Mouse (Mus musculus) lung, postnatal 36 days (tissue): ENCODE results near the gene Olfr191.
"Not testable (repeated sequence)": the region's sequence is repeated elsewhere in the genome, so short reads cannot be mapped to it uniquely, and the experiment has no call there.

ENCODE experiments used
- DNase-seq: peaks from one replicate; pipeline ENCODE4 v3.0.0; 2022; ENCODE audit warnings: mixed read lengths

Gene Olfr191

GRCm38 (mm10) chr16:59089722-59090121, at the start of gene Olfr191:
Olfr191 (minus strand) TSS chr16:59089822.
- not testable (repeated sequence) for DNase-seq

- DNase-seq, result no peak
Observed at GRCm38 (mm10) chr16:59130740-59131139, 41.1 kb upstream of the Olfr191 start.

DNA sequence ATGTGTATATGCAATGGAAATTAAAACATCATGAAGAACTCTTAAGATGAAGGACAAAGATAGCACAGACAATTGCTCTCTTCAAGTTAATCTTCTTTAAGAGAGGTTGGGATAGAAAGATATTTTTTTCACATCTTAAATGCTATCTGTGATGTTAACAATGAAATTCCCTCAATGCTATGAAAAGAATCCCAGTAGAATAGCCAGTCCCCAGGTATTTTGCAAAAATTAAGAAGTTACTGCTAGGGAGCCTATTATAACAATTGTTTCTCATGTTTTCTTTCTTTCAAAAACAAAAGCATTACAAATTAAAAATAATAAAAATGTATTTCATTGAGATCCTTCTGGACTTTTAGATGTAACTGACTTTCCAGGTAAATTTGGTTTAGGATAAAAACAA, 31.3 kb upstream of the Olfr191 start, which contains the start of gene Olfr194:
Gene Olfr194, minus strand, starts transcription at position 101 of the 400 bp plus-strand sequence.
- no peak for DNase-seq

DNA sequence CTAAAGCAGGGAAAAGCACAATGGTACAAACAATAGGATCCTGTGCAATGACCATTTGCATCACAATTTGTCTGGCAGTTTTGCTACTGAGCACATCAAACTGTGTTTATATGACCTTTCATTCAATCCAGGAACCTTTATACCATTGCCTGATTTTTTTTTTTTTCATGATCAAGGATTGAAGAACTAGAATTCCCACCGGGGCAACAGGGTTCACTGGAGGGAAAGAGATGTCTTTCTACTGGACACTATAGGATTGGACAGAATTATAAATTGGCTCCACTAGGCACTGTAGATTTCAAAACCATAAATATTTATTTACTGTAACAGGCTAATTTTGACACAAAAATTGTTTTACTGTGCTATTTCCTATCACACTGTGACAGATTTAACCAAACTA, 22.2 kb upstream of the Olfr191 start, which contains the start of gene Olfr193:
Gene Olfr193, minus strand, starts transcription at position 101 of the 400 bp plus-strand sequence.
- DNase-seq, result no peak

GRCm38 (mm10) chr16:59108522-59108921, 18.9 kb upstream of the Olfr191 start:
- DNase-seq, result not testable (repeated sequence)

- no peak for DNase-seq
Observed at GRCm38 (mm10) chr16:59105312-59105711, 15.7 kb upstream of the Olfr191 start.

- DNase-seq, result not testable (repeated sequence)
Observed at GRCm38 (mm10) chr16:59081113-59081512, 8.5 kb downstream of the Olfr191 start.

DNA sequence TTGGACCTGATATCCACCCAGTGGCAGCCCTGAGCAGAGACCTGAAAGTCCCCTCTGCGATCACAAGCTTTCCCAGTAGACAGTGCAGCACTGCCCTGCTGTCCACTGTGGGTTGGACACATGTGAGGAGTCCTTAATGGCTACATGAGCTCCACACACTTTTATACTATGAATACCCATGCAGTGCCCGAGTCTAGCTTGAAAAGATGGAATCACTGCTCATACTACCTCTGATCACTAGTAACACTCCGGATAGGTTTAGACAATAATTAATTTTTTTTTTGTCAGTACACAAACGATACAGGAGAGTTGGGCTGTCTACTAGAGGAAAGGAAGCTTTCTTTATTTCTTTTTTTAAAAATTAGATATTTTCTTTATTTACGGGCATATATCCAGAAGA, 11.7 kb downstream of the Olfr191 start, which contains the start of gene Olfr190:
Gene Olfr190, minus strand, starts transcription at position 101 of the 400 bp plus-strand sequence.
- no peak for DNase-seq

DNA sequence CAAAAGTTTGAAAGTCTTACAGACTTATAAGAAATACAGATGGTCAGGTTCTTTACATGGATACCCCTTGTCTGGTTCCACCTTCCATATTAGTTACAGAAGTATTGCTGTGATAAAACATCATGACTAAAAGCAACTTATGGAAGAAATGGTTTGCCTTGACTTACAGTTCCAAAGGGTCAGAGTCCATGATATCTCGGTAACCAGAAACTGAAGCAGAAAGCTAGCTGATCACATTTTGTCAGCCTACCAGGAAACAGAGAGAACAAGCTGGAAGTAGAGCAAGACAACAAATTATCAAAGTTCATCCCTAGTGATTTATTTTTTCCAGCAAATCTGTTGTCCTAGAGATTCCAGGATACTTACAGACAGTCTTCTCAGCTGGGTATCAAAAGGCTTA, 16.1 kb downstream of the Olfr191 start:
- no peak for DNase-seq

DNA sequence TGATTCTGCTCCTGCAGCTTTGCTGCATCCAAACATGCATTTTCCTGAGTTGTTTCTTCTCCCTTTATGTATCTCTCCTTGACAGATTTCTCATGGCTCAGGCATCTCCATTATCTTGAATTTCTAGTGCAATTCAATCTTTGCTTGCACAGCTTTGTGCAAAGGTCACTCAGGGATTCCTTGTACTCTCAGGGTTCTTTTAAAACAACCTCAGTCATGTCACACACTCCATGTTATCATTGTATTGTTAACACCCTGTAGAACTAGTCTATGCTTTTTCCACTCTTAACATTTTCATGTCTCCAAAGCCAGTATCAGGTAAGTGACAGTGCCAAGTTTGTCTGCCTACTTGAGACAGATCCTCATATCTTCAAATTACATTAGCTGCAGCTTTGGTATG, 17.9 kb downstream of the Olfr191 start:
- DNase-seq, result no peak

DNA sequence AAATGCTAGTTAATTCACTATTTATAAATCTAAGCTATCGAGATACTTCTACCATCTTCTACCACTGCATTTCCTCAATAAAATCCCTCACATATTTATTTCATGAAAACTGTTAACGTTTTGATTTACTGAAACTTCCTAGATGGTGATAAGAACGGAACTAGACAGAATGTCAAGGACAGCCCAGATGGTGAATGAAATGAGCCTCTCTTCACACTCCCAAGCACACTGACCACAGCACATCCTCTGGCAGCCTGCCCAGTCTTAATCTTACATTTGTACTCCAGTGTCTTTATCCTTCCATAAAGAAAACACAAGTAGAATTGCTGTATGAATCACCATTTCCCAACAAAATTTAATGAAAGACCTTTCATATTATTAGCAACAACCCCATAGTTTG, 27.2 kb downstream of the Olfr191 start:
- not testable (repeated sequence) for DNase-seq

DNA sequence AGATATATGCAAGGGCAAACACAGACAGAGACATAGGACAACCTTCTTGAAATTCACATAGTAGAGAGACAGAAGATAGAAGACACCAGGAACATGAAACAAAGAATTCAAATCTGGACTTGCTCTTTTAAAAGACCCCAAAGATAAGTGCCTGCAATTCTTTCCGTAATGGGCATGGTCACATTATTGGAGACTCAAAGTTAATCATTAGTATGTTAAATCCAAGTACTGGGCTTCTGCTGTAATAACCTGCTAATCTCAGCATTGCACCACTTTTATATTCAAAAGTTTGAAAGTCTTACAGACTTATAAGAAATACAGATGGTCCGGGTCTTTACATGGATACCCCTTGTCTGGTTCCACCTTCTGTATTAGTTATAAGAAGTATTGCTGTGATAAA, 40.3 kb downstream of the Olfr191 start:
- DNase-seq, result not testable (repeated sequence)

GRCm38 (mm10) chr16:59048860-59049259, 40.8 kb downstream of the Olfr191 start:
- DNase-seq, result no peak

GRCm38 (mm10) chr16:59047579-59047978, 42.0 kb downstream of the Olfr191 start:
- DNase-seq, result no peak

GRCm38 (mm10) chr16:59045835-59046234, 43.8 kb downstream of the Olfr191 start:
- no peak for DNase-seq

GRCm38 (mm10) chr16:59039710-59040109, 49.9 kb downstream of the Olfr191 start, which contains the start of gene Olfr187:
Olfr187 (minus strand) TSS chr16:59039767.
- no peak for DNase-seq
